In the genomic region with DNA sequence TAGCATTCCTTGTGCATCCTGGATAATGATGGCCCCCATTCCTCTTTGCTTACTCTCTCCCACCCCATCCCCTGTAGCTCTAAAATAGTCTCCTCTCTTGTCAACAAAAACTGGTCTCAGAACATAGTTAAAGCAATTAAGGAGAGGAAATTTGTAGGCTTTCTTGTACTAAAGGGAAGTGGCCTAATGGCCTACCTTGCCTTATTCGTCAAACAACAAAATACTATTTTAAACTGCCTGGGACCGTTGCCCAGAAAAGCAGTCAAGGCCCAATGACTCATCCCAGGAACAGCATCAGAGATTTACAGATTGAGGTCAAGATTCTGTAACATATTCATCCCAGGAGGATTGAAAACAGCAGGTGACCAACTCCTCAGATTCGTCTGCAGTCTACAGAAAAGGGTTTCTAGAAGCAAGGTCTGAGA, we compare ENCODE assay signal across 10 mouse cellular contexts. TPM values are rescaled to one million over a fixed set of nuclear protein-coding genes. Genes with fewer than 3 reads are reported as not detected.
A peak's percentile ranks its signal among the peaks of the same experiment; 100 is the strongest.
DNase-seq lines count a peak whose midpoint lies in the region; ATAC-seq and TF ChIP-seq lines count a peak whose summit lies in the region.
"Had no signal": no experiment of that assay in that cellular context is flagged by ENCODE, and none has a peak within 500 bp of the region (broad histone marks: within the 10 kb centered on the region; RNA-seq: fewer than 3 reads in every experiment).

No protein-coding gene starts in this region.

- H3K9ac ChIP-seq in hindbrain, postnatal 0 days (replicated peaks; ENCODE audit: low read length), result no peak overlapping the region
- H3K9ac ChIP-seq in hindbrain, embryonic 13.5 days, result no peak overlapping the region
- no peak overlapping the region for H3K9ac ChIP-seq in limb, embryonic 15.5 days
- no peak overlapping the region for H3K9ac ChIP-seq in forebrain, embryonic 16.5 days (replicated peaks; ENCODE audit: low read depth, low read length)

- no peaks in the 10 kb centered on the region for H3K9me3 ChIP-seq in hindbrain, postnatal 0 days (ENCODE audit: low read length)
- H3K9me3 ChIP-seq in hindbrain, embryonic 13.5 days, result no peaks in the 10 kb centered on the region
- no peaks in the 10 kb centered on the region for H3K9me3 ChIP-seq in limb, embryonic 15.5 days
- no peaks in the 10 kb centered on the region for H3K9me3 ChIP-seq in forebrain, embryonic 16.5 days (ENCODE audit: control insufficient read depth, low read length)

- no peak overlapping the region for H3K27ac ChIP-seq in hindbrain, postnatal 0 days
- H3K27ac ChIP-seq in hindbrain, embryonic 13.5 days, result no peak overlapping the region
- 0 out of 2 replicates have a peak overlapping the region, but pooled peaks have one; percentile 35 for H3K27ac ChIP-seq in limb, embryonic 15.5 days
- H3K27ac ChIP-seq in forebrain, embryonic 16.5 days (ENCODE audit: low read length), result no peak overlapping the region
- H3K27ac ChIP-seq: macrophage had no signal

- no peaks in the 10 kb centered on the region for H3K4me1 ChIP-seq in hindbrain, postnatal 0 days (ENCODE audit: insufficient read depth, low read length)
- no peaks in the 10 kb centered on the region for H3K4me1 ChIP-seq in hindbrain, embryonic 13.5 days (replicated peaks)
- no peaks in the 10 kb centered on the region for H3K4me1 ChIP-seq in limb, embryonic 15.5 days
- H3K4me1 ChIP-seq in forebrain, embryonic 16.5 days (replicated peaks; ENCODE audit: control insufficient read depth, insufficient read depth, low read length), result no peaks in the 10 kb centered on the region

- H3K27me3 ChIP-seq in hindbrain, postnatal 0 days (ENCODE audit: insufficient read depth, low read length), result no peaks in the 10 kb centered on the region
- H3K27me3 ChIP-seq in hindbrain, embryonic 13.5 days, result no peaks in the 10 kb centered on the region
- H3K27me3 ChIP-seq in limb, embryonic 15.5 days, result no peaks in the 10 kb centered on the region
- no peaks in the 10 kb centered on the region for H3K27me3 ChIP-seq in forebrain, embryonic 16.5 days (replicated peaks; ENCODE audit: control insufficient read depth, insufficient read depth, low read length)

- no peaks in the 10 kb centered on the region for H3K36me3 ChIP-seq in hindbrain, postnatal 0 days (ENCODE audit: insufficient read depth, low read length)
- H3K36me3 ChIP-seq in hindbrain, embryonic 13.5 days, result no peaks in the 10 kb centered on the region
- no peaks in the 10 kb centered on the region for H3K36me3 ChIP-seq in limb, embryonic 15.5 days
- no peaks in the 10 kb centered on the region for H3K36me3 ChIP-seq in forebrain, embryonic 16.5 days (ENCODE audit: control insufficient read depth, insufficient read depth)

- no peak overlapping the region for H3K4me3 ChIP-seq in hindbrain, postnatal 0 days (ENCODE audit: low read length)
- H3K4me3 ChIP-seq in hindbrain, embryonic 13.5 days, result no peak overlapping the region
- H3K4me3 ChIP-seq in limb, embryonic 15.5 days, result no peak overlapping the region
- H3K4me3 ChIP-seq in forebrain, embryonic 16.5 days (replicated peaks; ENCODE audit: low read length), result no peak overlapping the region
- H3K4me3 ChIP-seq: erythroblast, embryonic 14.5 days had no signal

- 48% methylated on average over 3 of the region's 3 CpGs for WGBS in hindbrain, postnatal 0 days
- WGBS in hindbrain, embryonic 13.5 days, result 70% methylated on average over 3 of the region's 3 CpGs
- WGBS in limb, embryonic 15.5 days, result 34% methylated on average over 3 of the region's 3 CpGs
- WGBS in forebrain, embryonic 16.5 days, result 42% methylated on average over 3 of the region's 3 CpGs

- no peak for TF ChIP-seq CTCF in hindbrain, postnatal 0 days (IDR thresholded peaks at IDR 0.05; ENCODE audit: low read depth)

- ATAC-seq in hindbrain, postnatal 0 days, result no peak
- no peak for ATAC-seq in hindbrain, embryonic 13.5 days (ENCODE audit: low FRiP score)
- no peak for ATAC-seq in limb, embryonic 15.5 days (ENCODE audit: insufficient number of reproducible peaks, low FRiP score, low TSS enrichment, low read depth)
- no peak for ATAC-seq in monocyte, adult 5-6 weeks (replicated peaks; ENCODE audit: insufficient number of reproducible peaks, low FRiP score, low TSS enrichment, poor library complexity, severe bottlenecking)
- no peak for ATAC-seq in forebrain, embryonic 16.5 days

- no peak overlapping the region for H3K4me2 ChIP-seq in hindbrain, postnatal 0 days (ENCODE audit: low read depth, low read length)
- no peak overlapping the region for H3K4me2 ChIP-seq in hindbrain, embryonic 13.5 days
- H3K4me2 ChIP-seq in limb, embryonic 15.5 days, result no peak overlapping the region
- H3K4me2 ChIP-seq in forebrain, embryonic 16.5 days (ENCODE audit: low read length), result no peak overlapping the region

- DNase-seq in hindbrain, postnatal 0 days (ENCODE audit: low spot score), result peak; percentile 19
- peak; percentile 76 for DNase-seq in brain, adult 2 months (ENCODE audit: low read depth, low spot score)
- DNase-seq in heart, adult 8-10 months (ENCODE audit: low spot score), result peak; percentile 91
- no peak for DNase-seq in liver

RNA-seq across cellular contexts. Expression of a gene that starts 13.2 kb away (rescaled TPM):
- 0.05 TPM in 1 of 2 replicates, not detected in the other for total RNA-seq in hindbrain, postnatal 0 days (2014; rRNA removed)
- not detected in 2 replicates for polyA plus RNA-seq in hindbrain, postnatal 0 days (2015; fragmentation: Nextera tagmentation; extraction: Ambion mirVana)
- polyA plus RNA-seq in hindbrain, embryonic 13.5 days (2015; fragmentation: Nextera tagmentation; extraction: Ambion mirVana), result not detected in 2 replicates
- under 1 TPM in 2 of 4 experiments, not detected in 2; 0.16 to 0.22 TPM for total RNA-seq in heart, adult 8-10 months (2022)
- 0.18 and 0.19 TPM in 2 replicates for polyA plus RNA-seq in limb, embryonic 15.5 days (2015; fragmentation: Nextera tagmentation; extraction: Ambion mirVana)
- not detected in 3 replicates for total RNA-seq in monocyte, adult 5-6 weeks (2017)
- polyA plus RNA-seq in forebrain, embryonic 16.5 days (2015; fragmentation: Nextera tagmentation; extraction: Ambion mirVana), result not detected in 2 replicates
- polyA plus RNA-seq: erythroblast, embryonic 14.5 days had no signal
